Mouse (Mus musculus) C2C12 (cell line): ENCODE measurements at regions not wholly inside any gene's neighbourhood (a gene's known extent, or its start where the extent isn't known, plus 50 kb on each side); places are given as distances from the start of the nearest gene placed in this dataset.

ENCODE experiments used
- CEBPB ChIP-seq: IDR thresholded peaks from one replicate; pipeline ENCODE4 v1.6.1; 2011; ENCODE audit warnings: low read depth, mild to moderate bottlenecking, control low read depth, moderate library complexity
- CTCF ChIP-seq: IDR thresholded peaks from one replicate; pipeline ENCODE4 v1.5.1; 2011; ENCODE audit not compliant: control insufficient read depth, insufficient read depth, insufficient read length
- MAX ChIP-seq: IDR thresholded peaks from one replicate; pipeline ENCODE4 v1.6.1; 2011; ENCODE audit warnings: mild to moderate bottlenecking, control low read depth
- MYOD1 ChIP-seq: IDR thresholded peaks from one replicate; pipeline ENCODE4 v1.6.1; 2011; ENCODE audit warnings: low read depth; ENCODE audit not compliant: control insufficient read depth, insufficient read length
- MYOG ChIP-seq: IDR thresholded peaks from one replicate; pipeline ENCODE4 v1.6.1; 2011; ENCODE audit not compliant: control insufficient read depth, insufficient read length; ENCODE audit errors: extremely low read depth
- USF1 ChIP-seq: IDR thresholded peaks from one replicate; pipeline ENCODE4 v1.6.1; 2011; ENCODE audit warnings: low read depth, mild to moderate bottlenecking, control low read depth, moderate library complexity

DNA sequence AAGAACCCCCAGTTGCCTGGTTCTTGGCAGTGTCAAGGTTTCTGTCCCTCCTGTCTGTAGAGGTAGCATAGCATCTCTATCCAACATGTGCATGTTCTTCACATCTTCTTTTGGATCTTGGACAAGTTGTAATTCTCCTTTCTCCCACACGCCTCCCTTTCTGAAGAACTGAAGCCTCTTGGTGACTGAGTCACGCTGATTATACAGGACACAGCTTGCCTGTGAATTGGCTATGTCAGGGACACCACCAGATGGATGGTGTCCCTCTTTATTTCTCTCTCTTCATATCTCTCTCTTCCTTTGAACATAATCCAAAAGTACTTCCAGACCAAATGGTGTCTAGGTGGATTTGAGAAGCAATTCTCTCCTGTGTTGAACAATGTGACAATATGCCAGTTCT, 105.9 kb upstream of the Arhgap24 start:
- no peak for TF ChIP-seq USF1
- no peak for TF ChIP-seq CTCF
- TF ChIP-seq MYOD1, result no peak
- TF ChIP-seq MYOG, result no peak
- no peak for TF ChIP-seq MAX
- no peak for TF ChIP-seq CEBPB
